14 mouse cellular contexts compared by ENCODE assay signal in genomic region chr19:11973511-11974222, GRCm38 (mm10). TPM values are rescaled to one million over a fixed set of nuclear protein-coding genes. Genes with fewer than 3 reads are reported as not detected.
DNase-seq lines count a peak whose midpoint lies in the region; ATAC-seq and TF ChIP-seq lines count a peak whose summit lies in the region.
"Had no signal": no experiment of that assay in that cellular context is flagged by ENCODE, and none has a peak within 500 bp of the region (broad histone marks: within the 10 kb centered on the region; RNA-seq: fewer than 3 reads in every experiment).

No protein-coding gene starts in this region.

- no peak overlapping the region for H3K9ac ChIP-seq in heart, postnatal 0 days (replicated peaks; ENCODE audit: low read depth, low read length)
- H3K9ac ChIP-seq in intestine, postnatal 0 days (ENCODE audit: low read depth, low read length) = no peak overlapping the region
- H3K9ac ChIP-seq: forebrain, embryonic 13.5 days had no signal

- peaks cover 44% of the 10 kb centered on the region for H3K4me1 ChIP-seq in heart, postnatal 0 days (ENCODE audit: control insufficient read depth, insufficient read depth)
- H3K4me1 ChIP-seq in intestine, postnatal 0 days (replicated peaks; ENCODE audit: control insufficient read depth, insufficient read depth, low read length) = no peaks in the 10 kb centered on the region

- intact Hi-C loops in heart, postnatal 14 days (cut with DNase I) = no loop called here

- H3K36me3 ChIP-seq in heart, postnatal 0 days (replicated peaks; ENCODE audit: control insufficient read depth, insufficient read depth, low read length) = peaks cover 75% of the 10 kb centered on the region
- H3K36me3 ChIP-seq in intestine, postnatal 0 days (ENCODE audit: control insufficient read depth, insufficient read depth) = peaks cover 62% of the 10 kb centered on the region

- WGBS in heart, postnatal 0 days = 69% methylated on average over 13 of the region's 13 CpGs
- WGBS in intestine, postnatal 0 days = 85% methylated on average over 13 of the region's 13 CpGs

- no peak for ATAC-seq in heart, postnatal 0 days (ENCODE audit: insufficient read depth, low read depth)
- ATAC-seq in erythroid progenitor cell, adult 5-6 weeks (replicated peaks; ENCODE audit: low FRiP score, poor library complexity, severe bottlenecking) = peak; percentile 76
- ATAC-seq in megakaryocyte-erythroid progenitor cell, adult 5-6 weeks (replicated peaks; ENCODE audit: low FRiP score, low TSS enrichment, poor library complexity, severe bottlenecking) = peak; percentile 69
- no peak for ATAC-seq in intestine, postnatal 0 days
- ATAC-seq: forebrain, embryonic 13.5 days; inflammation-experienced regulatory T-cells, adult 6 months had no signal

- 0 out of 2 replicates have a peak overlapping the region, but pooled peaks have one; percentile 9 for H3K27ac ChIP-seq in heart, postnatal 0 days (ENCODE audit: low read depth)
- no peak overlapping the region; the same call in 1 of the 2 replicates for H3K27ac ChIP-seq in intestine, postnatal 0 days (ENCODE audit: low read depth, low read length)
- H3K27ac ChIP-seq: forebrain, embryonic 13.5 days had no signal

- no peaks in the 10 kb centered on the region for H3K9me3 ChIP-seq in heart, postnatal 0 days (replicated peaks; ENCODE audit: control insufficient read depth, low read length)
- H3K9me3 ChIP-seq in intestine, postnatal 0 days (ENCODE audit: control insufficient read depth) = no peaks in the 10 kb centered on the region
- H3K9me3 ChIP-seq: forebrain, embryonic 13.5 days; megakaryocyte, embryonic 14.5 days had no signal

- H3K27me3 ChIP-seq in heart, postnatal 0 days (ENCODE audit: control insufficient read depth, insufficient read depth, low read length) = no peaks in the 10 kb centered on the region
- no peaks in the 10 kb centered on the region for H3K27me3 ChIP-seq in intestine, postnatal 0 days (replicated peaks; ENCODE audit: control insufficient read depth, insufficient read depth, low read length)
- H3K27me3 ChIP-seq: forebrain, embryonic 13.5 days; megakaryocyte, embryonic 14.5 days had no signal

- TF ChIP-seq EP300 in heart, postnatal 0 days (IDR thresholded peaks at IDR 0.05; ENCODE audit: low read depth) = no peak

- TF ChIP-seq CTCF in heart, postnatal 0 days (IDR thresholded peaks at IDR 0.05; ENCODE audit: low read depth) = no peak
- TF ChIP-seq CTCF in intestine, postnatal 0 days (IDR thresholded peaks at IDR 0.05; ENCODE audit: low read depth) = no peak

- DNase-seq in heart, postnatal 0 days (ENCODE audit: low spot score) = no peak
- no peak for DNase-seq in heart, postnatal 14 days
- DNase-seq in adrenal gland, adult 8-10 months = peak; percentile 33
- no peak for DNase-seq in layer of hippocampus, postnatal 14 days (ENCODE audit: low spot score in 2 of 2)
- DNase-seq in frontal cortex, postnatal 10 days (ENCODE audit: low spot score in 2 of 2) = no peak
- DNase-seq: cerebellum, adult 18-20 months; gastrocnemius, postnatal 14 days; heart, postnatal 10 days had no signal

- no peak overlapping the region for H3K4me2 ChIP-seq in heart, postnatal 0 days (ENCODE audit: low read depth, low read length)
- no peak overlapping the region for H3K4me2 ChIP-seq in intestine, postnatal 0 days (replicated peaks; ENCODE audit: low read depth)
- H3K4me2 ChIP-seq: forebrain, embryonic 13.5 days had no signal

- no peak overlapping the region for H3K4me3 ChIP-seq in heart, postnatal 0 days (ENCODE audit: low read depth, low read length)
- no peak overlapping the region for H3K4me3 ChIP-seq in intestine, postnatal 0 days (ENCODE audit: low read depth, low read length)
- H3K4me3 ChIP-seq: forebrain, embryonic 13.5 days; megakaryocyte, embryonic 14.5 days had no signal

RNA-seq across cellular contexts. Expression of gene Osbp, which starts 7.9 kb away (rescaled TPM):
- 32.7 and 43.2 TPM in 2 replicates for total RNA-seq in heart, postnatal 0 days (2014; rRNA removed; ENCODE audit: low replicate concordance)
- 4.7 and 5.1 TPM in 2 replicates for polyA plus RNA-seq in heart, postnatal 0 days (2015; fragmentation: Nextera tagmentation; extraction: Ambion mirVana)
- total RNA-seq in heart, postnatal 14 days (2021) = 10 to 100 TPM; 81.3 to 85.1 TPM
- 100 to 1,000 TPM in 2 of 4 experiments, 10 to 100 TPM in 2; 96.8 to 109 (median 102) TPM for total RNA-seq in adrenal gland, adult 8-10 months (2022)
- 23.5 and 34.6 TPM in 2 replicates for total RNA-seq in erythroid progenitor cell, adult 5-6 weeks (2015; ENCODE audit: low replicate concordance)
- 32.1 and 32.3 TPM in 2 replicates for total RNA-seq in erythroid progenitor cell, adult 5-6 weeks (2017; ENCODE audit: low replicate concordance)
- 39.5 and 39.9 TPM in 2 replicates for total RNA-seq in megakaryocyte-erythroid progenitor cell, adult 5-6 weeks (2014; fragmentation: Nextera tagmentation)
- 28.8 and 29.0 TPM in 2 replicates for total RNA-seq in megakaryocyte-erythroid progenitor cell, adult 5-6 weeks (2017)
- total RNA-seq in layer of hippocampus, postnatal 14 days (2021) = 10 to 100 TPM; 54.8 to 56.2 TPM
- polyA plus RNA-seq in intestine, postnatal 0 days (2015; fragmentation: Nextera tagmentation; extraction: Ambion mirVana) = 6.2 and 6.9 TPM in 2 replicates

Comparison
In these comparisons a context has a peak if more than half of its experiments do, and no peak if none do; other contexts are left out.
1. ATAC-seq: peak in erythroid progenitor cell, adult 5-6 weeks (single experiment) and megakaryocyte-erythroid progenitor cell, adult 5-6 weeks (single experiment); none in heart, postnatal 0 days (single experiment) and intestine, postnatal 0 days (single experiment).